Mouse (Mus musculus) common myeloid progenitor, adult 5-6 weeks (primary cell): ENCODE data around the gene Tspan9. TPM values are rescaled to one million over a fixed set of nuclear protein-coding genes. Genes with fewer than 3 reads are reported as not detected.

ENCODE experiments used
- total RNA-seq: library from RNA; stranded (forward); fragments of 200-1000, 187-1606 nt; gene quantifications from 2 replicates; pipeline ENCODE4 v1.2.3, GENCODE M21; 2017

Tspan9 gene
- total RNA-seq, 1 experiment from 2014 or later: 0.69 TPM

Other genes with a start within 250 kb of the Tspan9 start
- gene Tead4, start 157.2 kb upstream of the Tspan9 start, total RNA-seq: not detected in 2 replicates
- 0.19 and 0.27 TPM in 2 replicates for gene Tulp3, start 212.3 kb upstream of the Tspan9 start, total RNA-seq
- gene Rhno1, start 219.3 kb upstream of the Tspan9 start, total RNA-seq: 39.5 and 43.8 TPM in 2 replicates
- gene Foxm1, start 219.4 kb upstream of the Tspan9 start, total RNA-seq: 10.9 and 19.5 TPM in 2 replicates
- gene Tex52, start 231.9 kb upstream of the Tspan9 start, total RNA-seq: not detected in 2 replicates
- gene Gm44596, start 231.9 kb upstream of the Tspan9 start, total RNA-seq: not detected in 2 replicates